Mouse (Mus musculus): Measurements from ENCODE around the gene Aprt. TPM values are rescaled to one million over a fixed set of nuclear protein-coding genes. Genes with fewer than 3 reads are reported as not detected.

Gene Aprt
- total RNA-seq, 4 experiments from 2014 or later: 83.4 to 110 (median 106) TPM

DNA sequence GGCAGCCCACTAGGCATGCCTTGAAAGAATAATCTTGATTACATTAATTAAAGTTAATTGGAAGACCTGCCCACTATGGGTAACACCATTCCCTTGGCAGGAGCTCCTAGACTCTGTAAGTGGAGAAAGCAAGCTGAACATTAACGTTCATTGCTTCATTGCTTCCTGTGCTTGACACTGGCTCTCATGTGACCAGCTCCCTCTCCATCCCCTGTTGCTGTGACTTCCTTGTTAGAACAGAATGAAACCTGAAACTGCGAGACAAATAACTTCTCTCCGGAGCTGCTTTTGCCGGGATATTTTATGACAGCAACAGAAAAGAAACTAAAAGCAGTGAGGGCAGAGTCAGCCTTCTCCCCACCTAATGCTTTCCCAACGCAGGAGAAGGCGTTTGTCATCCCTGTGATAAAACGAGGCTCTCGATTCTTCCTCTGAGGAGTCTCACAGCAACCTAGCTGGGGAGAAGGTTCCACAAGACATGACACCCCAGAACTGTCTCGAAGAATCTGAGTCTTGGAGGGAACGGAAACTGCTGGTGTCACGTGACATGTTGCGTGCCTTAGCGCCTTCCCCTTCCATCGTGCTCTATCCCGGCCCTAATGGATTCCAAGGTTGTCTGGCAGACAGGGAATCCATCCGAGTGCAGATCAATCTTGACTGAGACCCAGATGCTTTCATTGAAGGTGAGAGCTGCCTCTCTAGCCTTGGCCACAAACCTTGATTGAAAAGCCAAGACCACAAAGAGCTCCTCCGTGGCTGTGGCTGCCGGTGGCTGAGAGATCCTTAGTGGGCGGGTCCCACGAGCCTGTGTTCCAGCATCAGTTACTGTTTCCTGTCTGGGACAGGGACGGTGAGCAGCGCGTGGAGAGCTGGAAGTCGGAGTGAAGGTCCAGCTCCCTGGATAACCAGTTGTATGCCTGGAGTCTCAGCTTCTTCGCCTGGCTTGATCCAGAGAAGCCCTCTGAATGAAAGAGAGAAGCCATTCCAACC, 12.1 kb downstream of the Aprt start:
- no peak for DNase-seq

DNA sequence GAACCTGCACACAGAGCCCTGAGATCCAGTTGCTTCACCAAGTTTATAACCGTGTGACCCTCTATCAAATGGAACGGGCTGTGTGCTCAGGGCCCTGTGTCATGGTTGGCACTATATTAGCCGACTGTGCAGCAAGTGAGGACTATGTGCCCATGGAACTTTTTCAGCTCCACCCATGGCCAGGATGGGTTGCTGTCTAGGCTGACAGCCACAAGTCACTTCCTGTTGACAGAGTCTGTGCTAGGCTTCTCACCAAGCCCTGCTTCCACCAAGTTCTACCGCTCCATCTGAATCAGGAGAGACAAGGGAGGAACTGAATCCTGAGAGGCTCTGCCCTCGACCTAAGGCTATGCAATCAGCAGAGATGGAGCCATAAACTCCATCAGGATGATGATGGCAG, 15.5 kb downstream of the Aprt start:
- no peak for DNase-seq

DNA sequence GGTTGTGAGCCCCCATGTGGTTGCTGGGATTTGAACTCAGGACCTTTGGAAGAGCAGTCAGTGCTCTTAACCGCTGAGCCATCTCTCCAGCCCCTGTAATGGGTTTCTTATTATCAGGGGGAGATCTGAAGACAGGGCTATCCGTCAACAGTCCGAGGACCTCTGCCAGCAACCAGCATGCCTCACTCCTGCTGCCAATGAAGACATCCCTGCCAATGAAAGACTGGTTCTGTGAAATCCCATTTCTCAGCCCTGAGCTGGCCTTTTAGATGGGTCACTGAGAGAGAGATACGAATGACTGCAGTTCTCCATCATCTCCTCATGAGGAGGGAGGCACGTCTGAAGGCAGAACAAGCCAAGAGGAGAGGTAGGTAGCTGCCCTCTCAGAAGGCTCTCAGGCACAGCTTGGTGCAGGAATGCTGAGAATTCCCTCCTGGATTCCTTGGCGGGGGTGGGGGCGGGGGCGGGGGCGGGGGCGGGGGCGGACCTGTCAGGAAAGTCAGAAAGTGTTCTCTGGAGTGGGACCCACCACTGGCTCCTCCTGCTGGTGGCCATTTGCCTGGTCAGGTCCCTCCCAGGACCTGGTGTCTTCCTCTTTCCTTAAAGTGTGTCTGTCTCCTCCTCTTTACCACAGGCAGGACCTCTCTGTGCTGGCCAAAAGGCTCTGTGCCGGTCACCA, 17.9 kb downstream of the Aprt start:
- no peak for DNase-seq

DNA sequence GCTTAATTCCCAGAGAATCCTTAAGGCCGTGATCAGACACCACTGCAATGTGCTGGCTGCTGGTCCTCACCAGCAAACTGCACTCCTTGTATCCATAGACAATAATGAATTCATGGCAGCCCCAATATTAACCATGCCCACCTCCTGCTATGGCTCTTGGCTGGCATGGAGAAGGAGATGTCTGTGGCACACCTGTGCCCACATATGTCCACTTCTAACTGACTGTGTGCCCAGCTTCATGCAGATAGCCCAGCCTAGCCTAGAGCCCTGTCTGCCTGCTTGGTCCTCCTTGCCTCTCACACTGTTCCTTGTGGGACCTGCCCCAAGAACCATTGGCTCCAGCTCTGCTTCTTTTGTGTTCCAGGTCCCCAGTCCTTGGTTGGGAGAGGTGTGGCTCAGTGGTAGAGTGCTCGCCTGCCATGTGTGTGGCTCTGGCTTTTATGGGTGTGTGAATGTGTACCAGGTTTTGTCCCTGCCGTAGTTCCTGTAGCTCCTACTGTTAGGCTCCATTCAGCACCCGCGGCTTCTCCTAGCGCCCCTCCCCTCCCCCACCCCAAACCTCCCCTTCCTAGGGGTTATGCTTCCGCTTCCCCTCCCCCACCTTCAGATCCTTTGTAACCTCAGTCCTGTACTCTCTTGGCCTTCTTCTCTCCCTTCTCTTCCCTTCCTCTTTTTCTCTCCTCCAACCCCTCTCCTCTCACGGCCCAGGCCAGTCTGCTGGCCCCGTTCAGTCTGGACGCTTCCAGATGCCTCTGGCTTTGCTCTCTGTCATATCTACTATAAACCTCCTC, 19.3 kb downstream of the Aprt start:
- DNase-seq: no peak

DNA sequence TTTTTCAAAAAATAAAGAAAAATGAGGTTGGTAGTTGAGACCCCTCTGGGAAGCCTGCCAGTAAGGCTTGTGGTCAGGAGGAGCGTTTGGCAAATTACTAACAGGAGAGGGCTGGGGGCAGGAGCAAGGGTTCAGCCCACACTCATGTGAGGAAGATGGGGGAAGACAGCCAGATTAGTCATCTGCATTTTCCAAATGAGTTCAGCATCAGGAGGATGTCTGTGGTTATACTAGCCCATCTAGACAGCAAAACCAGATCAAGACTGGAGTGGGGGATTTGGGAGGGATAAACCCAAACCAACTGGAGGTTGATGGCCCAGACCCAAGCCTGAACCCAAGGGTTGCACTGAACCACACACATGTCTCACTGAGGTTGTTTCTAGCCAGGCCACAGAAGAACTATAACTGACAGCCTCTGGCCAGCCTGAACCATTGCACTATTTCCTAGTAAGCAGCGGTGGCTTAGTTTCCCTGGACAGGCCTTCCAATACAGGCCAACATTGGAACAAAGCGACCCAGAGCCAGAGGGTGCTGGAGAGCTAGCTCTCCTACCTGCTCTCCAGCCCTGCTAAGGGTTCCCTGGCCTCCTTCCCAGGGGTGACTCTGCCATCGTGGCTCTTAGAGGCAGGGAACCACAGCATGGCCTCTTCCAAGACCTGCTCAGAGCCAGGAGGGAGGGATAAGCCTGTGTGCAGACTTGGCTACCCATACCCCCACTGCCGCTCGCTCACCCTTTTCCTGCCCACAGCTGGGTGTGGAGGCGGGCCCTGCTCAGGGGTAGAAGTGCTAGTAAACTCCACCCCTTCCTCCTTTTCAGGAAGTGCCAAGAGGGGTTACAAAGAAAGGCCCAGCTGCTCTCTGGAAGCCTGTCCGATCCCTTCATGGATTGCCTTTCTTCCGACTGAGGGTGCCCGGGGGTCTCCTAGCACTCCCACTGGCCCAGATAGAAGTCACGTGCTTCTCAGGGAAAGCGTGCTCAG, 20.4 kb downstream of the Aprt start:
- peak; percentile 59 for DNase-seq

DNA sequence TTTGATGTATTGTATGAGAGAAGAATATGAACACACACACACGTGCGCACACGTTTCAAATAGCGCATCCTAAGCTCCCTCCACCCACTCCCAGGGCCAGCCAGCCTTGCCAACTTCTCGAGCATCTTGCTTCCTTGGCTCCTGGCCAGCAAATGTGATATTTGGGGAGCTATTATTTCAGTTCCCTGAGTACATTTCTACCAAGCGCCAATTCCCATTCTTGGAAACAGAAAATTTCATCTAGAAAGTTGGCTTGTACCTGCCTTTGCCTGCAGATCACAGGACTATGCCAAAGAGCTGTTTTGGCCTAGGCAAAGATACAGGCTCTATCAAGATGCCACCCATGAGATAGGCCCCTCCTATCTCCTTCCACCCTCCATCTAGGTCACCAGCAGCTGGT, 21.9 kb downstream of the Aprt start:
- DNase-seq: no peak

DNA sequence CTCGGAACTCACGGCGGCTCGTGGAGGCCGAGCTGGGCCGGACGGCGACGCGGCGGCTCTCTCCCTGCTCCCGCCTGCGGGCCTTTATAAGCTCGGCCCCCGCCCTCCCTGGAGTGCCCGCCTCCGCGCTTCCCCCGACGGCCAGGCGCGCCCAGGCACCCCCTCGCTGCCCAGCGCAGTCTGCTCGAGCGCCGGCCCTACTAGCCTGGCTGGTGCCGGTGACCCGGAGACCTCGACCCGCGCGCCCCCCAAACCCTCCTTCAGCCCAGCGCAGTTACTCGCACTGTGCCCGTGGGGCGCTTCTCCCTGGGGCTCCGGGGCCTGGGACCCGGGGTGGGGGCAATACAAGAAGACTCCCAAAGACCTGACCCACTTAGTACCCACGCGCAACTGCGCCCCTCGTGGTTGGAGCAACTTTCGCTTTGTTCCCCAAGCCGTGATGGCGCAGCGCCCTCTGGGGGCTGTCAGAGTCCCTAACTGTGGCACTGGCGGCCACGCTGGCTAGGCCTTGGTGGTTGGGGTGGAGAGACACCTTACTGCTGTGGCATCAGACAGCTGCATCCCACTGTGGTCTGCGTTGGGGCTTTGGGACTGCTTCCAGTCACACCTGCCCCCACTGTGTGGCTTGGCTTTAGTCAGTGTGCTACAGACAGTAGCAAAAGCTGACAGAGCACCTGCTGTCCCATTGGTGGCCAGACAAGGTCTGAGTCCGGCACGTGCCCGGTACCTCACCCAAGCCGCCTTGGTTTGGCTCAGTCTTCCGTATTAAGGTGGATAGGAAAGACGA, 25.3 kb downstream of the Aprt start, which contains the start of gene Piezo1:
Gene Piezo1, minus strand, starts transcription at position 65 of the 787 bp plus-strand sequence.
- DNase-seq: peak; percentile 82

DNA sequence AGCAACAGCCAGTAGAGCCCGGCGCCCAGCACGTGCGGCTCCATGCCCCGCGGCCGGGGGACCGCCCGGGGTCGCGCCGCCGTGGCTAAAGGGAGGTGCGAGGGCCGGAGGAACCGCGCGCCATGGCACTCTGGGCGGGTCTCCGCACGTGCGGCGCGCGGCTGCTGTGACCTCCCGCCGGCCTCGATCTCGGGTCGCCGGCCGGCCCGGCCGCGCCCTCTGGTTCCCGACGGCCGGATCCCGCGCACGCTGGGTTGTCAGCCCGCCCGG, 25.8 kb downstream of the Aprt start:
- DNase-seq: no peak

DNA sequence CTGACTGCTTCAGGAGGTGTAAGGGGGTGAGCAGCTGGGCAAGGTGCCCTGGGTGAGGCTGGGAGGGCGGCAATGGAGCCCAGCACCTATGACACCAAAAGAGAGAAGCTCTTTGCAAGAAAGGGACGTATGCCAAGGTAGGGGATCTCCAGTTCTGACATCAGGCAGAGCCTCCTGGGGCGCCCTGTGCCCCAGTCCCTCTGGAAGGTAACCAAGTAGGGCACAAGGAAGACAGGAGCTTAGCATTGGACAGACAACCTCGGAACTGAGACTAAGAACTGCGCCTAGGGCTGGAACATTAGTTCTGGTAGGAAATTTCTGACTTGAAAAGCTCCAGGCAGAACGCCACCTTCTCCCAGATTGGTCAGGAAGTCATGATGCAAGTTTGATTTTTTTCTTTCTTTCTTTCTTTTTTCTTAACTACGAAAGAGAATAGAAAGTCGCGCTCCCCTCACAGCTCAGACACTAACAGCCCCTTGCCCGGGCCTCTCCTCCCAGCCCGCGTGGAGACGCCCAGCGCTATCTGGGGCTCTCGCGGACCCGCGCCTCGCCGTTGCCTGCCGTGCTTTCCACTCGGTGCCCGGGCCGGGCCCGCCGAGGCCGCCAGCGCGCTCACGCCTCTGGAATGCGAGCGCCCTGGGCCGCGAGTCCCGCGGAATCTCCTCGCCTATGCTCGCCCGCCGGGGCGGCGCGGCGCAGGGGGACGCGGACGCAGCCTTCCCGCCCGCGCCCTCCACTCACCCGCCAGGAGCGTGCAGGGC, 26.3 kb downstream of the Aprt start:
- no peak for DNase-seq

DNA sequence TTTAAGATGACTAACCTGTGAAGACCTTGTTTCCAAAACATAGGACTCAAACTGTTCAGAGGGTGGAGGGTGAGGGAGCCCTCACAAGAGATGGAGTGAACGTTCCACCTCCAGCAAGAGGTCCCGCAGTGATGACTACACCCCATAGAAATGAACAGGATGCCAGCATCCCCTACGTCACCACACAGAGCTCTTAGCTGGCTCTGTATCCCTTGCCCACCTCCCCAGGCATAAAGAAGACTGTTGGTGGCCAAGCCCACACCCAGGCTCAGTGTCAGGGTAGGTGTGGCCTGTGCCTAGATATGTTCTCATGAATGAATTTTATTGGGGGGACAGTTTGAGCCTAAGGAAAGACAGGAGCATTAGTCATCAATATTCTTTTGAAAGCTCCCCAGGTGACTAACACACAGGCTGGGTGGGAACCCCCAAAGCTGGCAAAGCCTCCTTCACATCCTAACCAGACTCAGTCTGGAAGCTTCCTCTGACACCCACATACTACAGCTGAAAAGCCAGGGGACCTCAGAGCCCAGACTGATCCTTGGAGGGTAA, 27.7 kb downstream of the Aprt start:
- no peak for DNase-seq

DNA sequence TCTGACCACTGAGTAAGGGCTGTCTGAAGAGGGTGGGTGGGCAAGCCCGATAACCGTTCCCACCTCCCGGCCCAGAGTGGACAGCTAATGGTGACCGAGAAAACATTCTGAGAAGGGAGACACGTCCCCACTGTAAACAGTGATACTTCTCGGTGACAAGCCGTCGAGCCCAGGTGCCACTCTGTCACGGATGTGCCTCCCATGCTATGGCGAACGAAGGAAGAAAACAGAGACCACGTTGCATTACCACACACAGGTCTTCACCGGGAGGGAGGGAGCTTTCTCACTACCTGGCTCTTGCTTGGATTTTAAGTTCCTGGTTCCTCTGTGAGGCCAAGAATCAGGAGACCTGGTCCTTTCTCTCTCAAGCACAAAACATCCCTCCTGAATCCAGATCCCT, 28.4 kb downstream of the Aprt start:
- DNase-seq: no peak

DNA sequence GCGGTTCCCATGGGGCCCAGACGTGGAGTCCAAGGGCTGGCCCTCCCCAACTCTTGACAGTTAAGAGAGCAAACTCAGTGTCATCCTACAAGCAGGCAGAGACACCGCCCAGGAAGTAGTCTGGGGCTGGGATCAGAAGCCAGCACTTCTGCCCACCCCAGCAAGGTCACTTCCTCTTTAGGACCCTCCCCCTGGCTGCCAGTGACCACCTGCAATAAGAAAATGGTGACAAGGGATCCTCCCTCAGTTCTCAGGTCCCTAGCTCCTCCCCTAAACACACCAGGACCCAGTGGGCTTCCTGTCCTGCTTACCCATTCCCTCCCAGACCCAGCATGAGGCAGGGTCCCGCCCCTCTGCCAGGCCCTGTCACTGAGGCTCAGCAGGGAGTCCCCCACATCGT, 28.9 kb downstream of the Aprt start:
- no peak for DNase-seq

DNA sequence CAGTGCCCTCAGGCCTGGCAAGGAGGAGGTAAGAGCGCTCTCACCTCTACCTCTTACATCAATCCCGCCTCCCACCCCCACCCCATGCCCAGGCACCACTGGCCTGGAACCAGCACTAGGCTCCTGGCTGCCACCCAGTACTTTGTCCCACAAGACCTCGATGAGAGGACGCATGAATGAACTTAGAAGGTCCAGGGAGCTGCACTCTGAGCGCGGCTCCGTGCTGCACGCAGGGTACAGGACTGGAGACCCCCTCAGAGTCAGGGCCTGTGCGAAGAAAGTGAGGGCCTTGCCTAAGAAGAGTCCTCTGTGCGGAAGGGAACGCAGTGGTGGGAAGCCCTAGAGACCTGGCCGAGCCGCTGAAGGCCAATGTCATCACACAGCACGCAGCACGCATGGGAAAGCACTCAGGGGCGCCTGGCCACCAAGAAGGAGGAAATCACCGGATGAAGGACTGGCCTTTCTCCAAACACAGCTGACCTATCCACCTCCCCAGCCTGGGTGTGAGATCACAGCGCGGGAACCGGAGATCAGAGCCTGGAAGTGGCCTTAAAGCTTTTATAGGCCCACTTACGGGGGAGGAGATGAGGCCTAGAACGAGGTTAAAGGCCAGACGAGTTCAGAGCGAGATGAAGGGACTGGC, 29.8 kb downstream of the Aprt start:
- no peak for DNase-seq

DNA sequence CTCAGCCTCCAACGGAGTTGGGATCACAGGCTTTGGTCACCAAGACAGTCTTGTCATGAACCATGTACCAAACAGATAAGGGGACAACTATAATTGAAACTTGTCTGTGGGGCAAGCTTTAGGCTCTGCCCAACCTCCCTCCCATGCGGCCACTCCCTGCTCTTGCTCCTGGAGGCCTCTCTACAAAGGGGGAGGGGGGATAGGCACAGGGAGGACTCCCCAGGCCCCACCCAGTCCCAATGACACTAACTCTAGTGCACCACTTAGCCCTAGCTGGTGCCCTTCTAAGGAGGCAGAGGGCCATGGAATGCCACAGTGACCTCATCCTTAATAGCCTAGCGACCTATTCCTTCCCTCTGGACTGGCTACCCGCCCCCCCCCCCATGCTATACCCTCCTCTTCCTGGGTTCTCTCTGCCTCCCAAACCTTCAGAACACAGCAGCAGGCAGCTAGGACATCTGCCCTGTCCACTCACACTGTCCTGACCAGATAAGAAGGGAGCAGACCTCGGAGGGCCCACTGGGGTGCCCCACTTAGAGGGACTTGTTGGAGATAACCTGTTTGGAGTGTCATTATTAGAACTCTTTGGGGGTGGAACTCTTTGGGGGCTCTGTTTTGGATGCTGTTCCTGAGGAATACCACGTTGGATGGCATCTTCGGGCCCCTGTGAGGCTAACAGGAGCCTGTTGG, 30.5 kb downstream of the Aprt start:
- DNase-seq: no peak

DNA sequence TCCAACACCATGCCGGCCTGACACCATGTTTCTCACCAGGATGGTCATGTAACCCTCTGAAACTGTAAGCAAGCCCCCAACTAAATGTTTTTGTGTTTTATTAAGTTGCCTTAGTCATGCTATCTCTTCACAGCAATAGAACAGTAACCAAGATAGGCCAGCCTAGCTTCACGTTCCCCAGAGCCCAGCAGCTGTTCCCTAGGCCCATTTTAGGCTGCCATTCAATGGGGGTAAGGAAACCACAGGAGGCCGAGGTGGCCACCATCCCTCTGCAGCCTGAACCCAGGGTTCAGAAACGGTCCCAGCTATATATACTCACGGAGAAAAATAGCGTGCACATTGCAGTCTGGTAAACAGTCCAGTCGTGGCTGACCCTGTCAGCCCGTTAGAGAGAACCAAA, 32.6 kb downstream of the Aprt start:
- no peak for DNase-seq

DNA sequence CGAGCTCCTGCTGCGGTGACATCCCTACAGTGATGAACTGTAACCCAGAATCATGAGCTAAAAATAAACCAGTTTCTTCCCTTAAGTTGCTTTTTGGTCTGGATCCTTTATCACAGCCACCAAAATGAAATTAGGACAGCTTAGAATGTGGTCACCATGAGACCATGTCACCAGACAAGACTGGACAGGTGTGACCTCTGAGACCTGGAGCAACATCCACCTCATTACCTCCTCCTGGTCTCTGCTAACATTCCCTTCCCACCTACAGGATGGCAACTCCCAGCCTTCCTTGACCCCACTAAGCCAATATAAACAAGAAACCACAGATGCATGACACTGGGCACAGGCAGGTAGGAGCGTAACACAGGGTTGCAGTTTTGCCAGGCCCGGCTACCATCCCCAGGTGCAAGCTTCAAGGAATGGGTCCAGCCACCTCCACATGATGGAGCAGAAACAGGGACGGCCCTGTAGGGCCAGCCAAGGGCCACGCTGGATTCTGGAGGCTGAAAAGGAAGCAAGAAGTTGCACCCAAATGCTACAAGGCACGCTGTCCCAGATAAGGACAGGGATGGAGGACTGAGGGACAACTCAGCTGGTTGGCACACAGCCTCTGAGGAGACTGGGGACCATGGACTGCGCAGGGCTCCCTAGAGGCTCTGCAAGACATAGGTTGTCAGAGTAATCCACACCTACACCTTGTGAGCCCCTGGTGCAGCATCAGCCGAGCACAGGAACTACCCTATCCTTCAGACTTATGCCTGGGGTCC, 38.2 kb downstream of the Aprt start:
- no peak for DNase-seq

DNA sequence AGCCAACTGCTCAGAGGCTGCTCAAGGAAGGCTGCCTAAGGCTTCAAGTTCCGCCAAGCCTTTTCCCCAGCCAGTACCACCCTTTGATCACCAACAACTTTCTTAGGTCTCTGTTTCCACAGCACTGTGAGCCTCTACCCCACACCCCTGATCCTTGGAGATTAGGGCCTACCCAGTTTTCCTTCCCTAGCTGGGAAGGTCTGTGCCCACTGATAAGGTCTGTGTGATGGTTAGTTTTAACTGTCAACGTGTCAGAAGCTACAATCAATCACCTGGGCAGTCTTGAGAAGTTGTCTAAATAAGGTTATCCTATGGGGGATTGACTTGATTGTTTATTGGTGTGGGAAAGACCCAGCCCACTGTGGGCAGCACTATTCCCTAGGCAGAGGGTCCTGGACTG, 38.9 kb downstream of the Aprt start:
- no peak for DNase-seq

DNA sequence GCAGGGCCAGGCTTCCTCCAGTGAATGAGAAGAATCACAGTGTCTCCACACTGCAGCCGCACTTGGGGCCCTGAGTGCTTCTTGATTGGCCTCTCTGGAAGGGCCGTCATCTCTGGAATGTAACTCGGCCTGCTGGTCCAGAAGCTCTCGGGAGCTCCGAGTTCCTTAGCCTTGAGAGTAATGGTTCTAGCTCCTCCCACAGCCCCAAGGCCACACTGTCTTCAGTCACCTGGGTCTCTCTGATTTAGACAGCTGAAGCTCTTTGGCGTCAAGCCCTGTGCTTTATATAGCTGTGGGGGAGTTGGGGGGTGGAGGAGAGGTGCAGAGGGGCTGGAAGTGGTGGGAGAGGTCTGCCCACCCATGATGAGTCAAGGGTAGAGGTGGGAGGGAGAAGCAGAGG, 39.7 kb downstream of the Aprt start:
- no peak for DNase-seq
